Mouse (Mus musculus): ENCODE results near the gene Dok1. TPM values are rescaled to one million over a fixed set of nuclear protein-coding genes. Genes with fewer than 3 reads are reported as not detected.

The Dok1 gene
- polyA plus RNA-seq, 1 experiment from 2014 or later = 14.3 TPM

DNA sequence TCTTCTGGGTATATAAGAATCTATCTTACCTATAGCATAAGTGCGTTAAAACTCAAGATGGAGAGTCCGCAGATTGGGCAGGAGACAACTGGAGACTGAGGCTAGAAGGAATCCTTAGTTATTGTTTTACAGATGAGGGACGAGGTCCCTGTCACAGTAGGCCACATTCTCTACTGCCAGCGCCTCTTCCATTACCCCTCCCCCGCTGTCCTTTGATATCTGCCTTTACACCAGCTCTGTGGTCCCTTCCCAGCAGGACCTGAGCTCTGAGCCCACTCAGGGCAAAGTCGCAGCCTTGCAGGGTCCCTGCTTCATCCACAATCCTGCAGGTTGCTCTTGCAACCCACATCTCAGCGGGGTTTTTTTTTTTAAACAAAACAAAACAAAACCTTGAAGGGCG, 35.0 kb upstream of the Dok1 start:
- Histone ChIP-seq H3K4me3 (replicated peaks) (peak overlapping the region; percentile 28), H3K36me3 (no peaks in the 10 kb centered on the region), H3K9ac (no peak overlapping the region), H3K4me2 (peak overlapping the region; percentile 56), H3K27me3 (replicated peaks) (peaks cover 94% of the 10 kb centered on the region), H3K4me1 (peaks cover 28% of the 10 kb centered on the region), H3K9me3 (no peaks in the 10 kb centered on the region), H3K27ac (no peak overlapping the region)
- ATAC-seq (ENCODE audit: insufficient read depth, low FRiP score, low read depth) = no peak
- WGBS = 9% methylated on average over 8 of the region's 8 CpGs

DNA sequence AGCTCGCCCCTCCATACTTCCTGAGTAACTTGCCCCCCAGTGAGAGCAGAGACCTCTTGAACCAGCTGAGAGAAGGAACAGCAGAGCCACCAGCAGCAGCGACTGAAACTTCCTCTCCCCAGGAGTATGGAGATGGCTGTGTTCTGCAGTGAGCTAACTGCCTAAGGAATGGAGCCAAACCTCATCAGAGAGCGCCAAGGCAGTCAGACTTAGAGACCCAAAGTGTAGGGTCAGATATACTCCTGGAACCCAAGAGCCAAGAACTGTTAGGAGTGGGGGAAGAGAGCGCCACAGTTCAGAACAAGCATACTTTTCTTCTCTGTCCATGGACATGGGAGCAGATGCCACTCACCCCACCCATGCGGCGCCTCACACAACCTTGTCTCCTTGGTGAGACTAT, 33.2 kb upstream of the Dok1 start:
- H3K36me3 ChIP-seq = no peaks in the 10 kb centered on the region
- H3K9ac ChIP-seq = no peak overlapping the region
- ATAC-seq (ENCODE audit: insufficient read depth, low FRiP score, low read depth) = no peak
- WGBS = 24% methylated on average over 6 of the region's 6 CpGs
- H3K9me3 ChIP-seq = no peaks in the 10 kb centered on the region
- peaks cover 28% of the 10 kb centered on the region for H3K4me1 ChIP-seq
- H3K27me3 ChIP-seq (replicated peaks) = peaks cover 93% of the 10 kb centered on the region
- no peak overlapping the region for H3K4me2 ChIP-seq
- H3K27ac ChIP-seq = no peak overlapping the region
- H3K4me3 ChIP-seq (replicated peaks) = no peak overlapping the region

DNA sequence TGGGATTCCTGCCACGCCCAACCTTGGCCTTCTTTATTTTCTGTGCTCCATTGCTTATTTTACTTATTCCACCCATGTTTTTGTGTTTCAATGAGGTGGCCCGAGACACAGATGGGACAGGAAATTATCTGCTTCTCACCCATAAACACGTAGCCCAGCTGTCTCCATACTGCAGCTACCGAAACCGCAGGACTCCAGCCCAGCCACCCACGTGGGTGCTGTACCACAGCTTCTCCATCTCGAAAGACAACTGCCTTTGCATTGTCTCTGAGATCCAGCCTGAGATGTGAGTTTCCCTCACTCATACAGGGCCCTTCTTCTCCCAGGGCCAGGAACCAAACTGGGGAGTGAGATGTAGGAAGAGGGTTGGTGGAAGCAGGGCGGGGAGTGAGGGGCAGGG, 32.7 kb upstream of the Dok1 start:
- Histone ChIP-seq H3K27me3 (replicated peaks) (peaks cover 93% of the 10 kb centered on the region), H3K27ac (no peak overlapping the region)

DNA sequence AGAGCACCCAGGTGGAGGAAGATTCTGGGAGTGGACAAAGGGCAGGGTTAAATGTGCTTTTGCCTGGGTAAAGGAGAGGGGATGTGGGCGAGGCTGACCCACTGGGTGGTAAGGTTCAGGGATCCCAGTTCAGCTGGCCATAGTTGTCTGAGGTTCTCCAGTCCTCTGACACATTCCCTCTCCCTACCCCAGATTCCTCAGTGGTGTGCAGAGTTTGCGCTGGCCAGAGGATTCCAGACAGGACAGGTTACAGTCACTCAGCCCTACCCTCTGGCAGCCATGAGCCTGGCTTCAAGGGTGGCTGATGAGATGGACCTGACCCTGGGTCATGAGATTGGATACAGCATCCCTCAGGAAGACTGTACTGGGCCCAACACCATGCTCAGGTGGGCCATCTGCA, 25.5 kb upstream of the Dok1 start:
- WGBS = 87% methylated on average over 2 of the region's 2 CpGs
- peaks cover 10% of the 10 kb centered on the region for H3K4me1 ChIP-seq
- H3K27me3 ChIP-seq (replicated peaks) = peaks cover 27% of the 10 kb centered on the region
- H3K4me2 ChIP-seq = peak overlapping the region; percentile 35; the same call in 1 of the 2 replicates
- no peak overlapping the region for H3K27ac ChIP-seq
- H3K4me3 ChIP-seq (replicated peaks) = 0 out of 2 replicates have a peak overlapping the region, but pooled peaks have one; percentile 22
- ATAC-seq (ENCODE audit: insufficient read depth, low FRiP score, low read depth) = no peak
- H3K36me3 ChIP-seq = peaks cover 7% of the 10 kb centered on the region
- no peaks in the 10 kb centered on the region for H3K9me3 ChIP-seq
- H3K9ac ChIP-seq = no peak overlapping the region

More for the DNA sequence above, 32.7 kb upstream of the Dok1 start:
- Histone ChIP-seq H3K9ac (no peak overlapping the region), H3K36me3 (no peaks in the 10 kb centered on the region), H3K4me3 (replicated peaks) (no peak overlapping the region), H3K4me1 (peaks cover 24% of the 10 kb centered on the region), H3K4me2 (no peak overlapping the region), H3K9me3 (no peaks in the 10 kb centered on the region)
- WGBS = 32% methylated on average over 8 of the region's 8 CpGs
- no peak for ATAC-seq (ENCODE audit: insufficient read depth, low FRiP score, low read depth)

DNA sequence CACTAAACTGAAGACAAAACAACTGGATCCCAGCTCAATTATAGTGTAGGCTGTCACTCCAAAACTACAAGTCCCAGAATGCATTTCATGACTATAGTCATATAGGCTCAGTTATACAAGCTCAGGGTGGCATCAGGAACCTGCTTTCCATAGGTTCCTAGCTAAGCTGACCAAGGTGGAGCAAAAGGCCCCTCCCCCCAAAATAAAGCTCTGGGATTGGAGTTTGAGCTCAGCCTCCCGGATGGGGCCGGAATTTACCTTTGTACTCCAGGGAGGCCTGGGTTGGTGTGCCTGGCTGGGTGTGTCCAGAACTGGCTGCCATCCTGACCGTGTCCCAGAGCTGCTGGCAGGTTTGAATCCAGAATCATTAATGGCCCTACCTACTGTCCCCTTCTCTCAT, 24.5 kb upstream of the Dok1 start, which contains the start of gene Dqx1:
Gene Dqx1, plus strand, starts transcription at position 55 of the 400 bp plus-strand sequence.
- Histone ChIP-seq H3K9me3 (no peaks in the 10 kb centered on the region), H3K27ac (peak within 1 kb of the TSS; percentile 32; the same call in 1 of the 2 replicates), H3K4me3 (replicated peaks) (peak within 1 kb of the TSS; percentile 22), H3K9ac (no peak within 1 kb of the TSS), H3K36me3 (peaks cover 7% of the 10 kb centered on the region), H3K4me2 (peak within 1 kb of the TSS; percentile 35), H3K27me3 (replicated peaks) (peaks cover 18% of the 10 kb centered on the region), H3K4me1 (peaks cover 18% of the 10 kb centered on the region)
- 40% methylated on average over 3 of the region's 3 CpGs for WGBS
- ATAC-seq (ENCODE audit: insufficient read depth, low FRiP score, low read depth) = peak; percentile 49

- H3K4me2 ChIP-seq = peak within 1 kb of the TSS; percentile 82
- under 1% methylated on average over 50 of the region's 50 CpGs for WGBS
- peak within 1 kb of the TSS; percentile 84 for H3K27ac ChIP-seq
- H3K27me3 ChIP-seq (replicated peaks) = no peaks in the 10 kb centered on the region
- ATAC-seq (ENCODE audit: insufficient read depth, low FRiP score, low read depth) = no peak
- peaks cover 19% of the 10 kb centered on the region for H3K36me3 ChIP-seq
- peaks cover 22% of the 10 kb centered on the region for H3K4me1 ChIP-seq
- peak within 1 kb of the TSS; percentile 94 for H3K9ac ChIP-seq
- peak within 1 kb of the TSS; percentile 85 for H3K4me3 ChIP-seq (replicated peaks)
- H3K9me3 ChIP-seq = no peaks in the 10 kb centered on the region
Measured at GRCm38 (mm10) chr6:83054871-83055431, 21.7 kb upstream of the Dok1 start, which contains the start of gene Htra2. Gene Htra2, minus strand, starts transcription at chr6:83055273.

DNA sequence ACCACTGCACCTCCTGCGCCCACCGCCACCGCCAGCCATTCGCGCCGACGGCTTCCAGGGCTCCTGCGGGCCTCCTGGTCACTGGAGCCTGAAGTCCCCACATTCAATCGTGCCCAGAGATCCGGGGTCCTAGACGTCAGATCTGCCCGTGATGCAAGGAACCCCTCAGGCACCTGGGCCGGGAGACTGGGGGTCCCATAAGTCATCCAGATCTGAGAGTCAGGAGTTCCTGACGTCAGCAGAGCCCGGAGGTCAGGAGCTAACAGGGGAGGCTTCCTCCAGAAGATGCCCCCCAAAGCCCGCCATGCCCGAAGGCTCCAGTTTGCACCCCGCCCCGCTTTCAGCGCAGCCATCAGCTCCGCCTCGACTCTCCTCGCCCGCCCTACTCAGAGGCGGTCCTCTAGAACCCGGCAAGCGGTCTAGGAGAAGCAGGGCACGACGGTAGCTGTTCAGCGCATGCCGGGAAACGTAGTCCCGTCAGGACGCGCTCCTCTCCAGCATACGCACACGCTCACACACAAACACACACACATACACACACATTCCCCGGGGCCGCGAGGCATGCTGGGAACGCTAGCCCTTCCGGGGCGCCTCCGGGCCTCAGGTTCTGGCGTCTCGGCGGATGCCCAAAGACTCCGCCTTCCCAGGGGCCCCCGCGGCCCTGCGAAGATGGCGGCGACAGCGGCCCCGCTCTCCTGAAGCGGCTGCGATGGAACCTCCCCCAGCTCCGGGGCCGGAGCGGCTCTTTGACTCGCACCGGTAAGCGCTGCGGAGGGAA, 21.0 kb upstream of the Dok1 start, which contains the start of gene Aup1:
Gene Aup1, plus strand, starts transcription at position 448 of the 778 bp plus-strand sequence.
- H3K27me3 ChIP-seq (replicated peaks) = no peaks in the 10 kb centered on the region
- peaks cover 22% of the 10 kb centered on the region for H3K4me1 ChIP-seq
- ATAC-seq (ENCODE audit: insufficient read depth, low FRiP score, low read depth) = peak; percentile 97
- H3K9ac ChIP-seq = peak within 1 kb of the TSS; percentile 94
- H3K4me2 ChIP-seq = peak within 1 kb of the TSS; percentile 82
- peak within 1 kb of the TSS; percentile 85 for H3K4me3 ChIP-seq (replicated peaks)
- H3K9me3 ChIP-seq = no peaks in the 10 kb centered on the region
- WGBS = under 1% methylated on average over 62 of the region's 64 CpGs
- peak within 1 kb of the TSS; percentile 84 for H3K27ac ChIP-seq
- peaks cover 19% of the 10 kb centered on the region for H3K36me3 ChIP-seq

DNA sequence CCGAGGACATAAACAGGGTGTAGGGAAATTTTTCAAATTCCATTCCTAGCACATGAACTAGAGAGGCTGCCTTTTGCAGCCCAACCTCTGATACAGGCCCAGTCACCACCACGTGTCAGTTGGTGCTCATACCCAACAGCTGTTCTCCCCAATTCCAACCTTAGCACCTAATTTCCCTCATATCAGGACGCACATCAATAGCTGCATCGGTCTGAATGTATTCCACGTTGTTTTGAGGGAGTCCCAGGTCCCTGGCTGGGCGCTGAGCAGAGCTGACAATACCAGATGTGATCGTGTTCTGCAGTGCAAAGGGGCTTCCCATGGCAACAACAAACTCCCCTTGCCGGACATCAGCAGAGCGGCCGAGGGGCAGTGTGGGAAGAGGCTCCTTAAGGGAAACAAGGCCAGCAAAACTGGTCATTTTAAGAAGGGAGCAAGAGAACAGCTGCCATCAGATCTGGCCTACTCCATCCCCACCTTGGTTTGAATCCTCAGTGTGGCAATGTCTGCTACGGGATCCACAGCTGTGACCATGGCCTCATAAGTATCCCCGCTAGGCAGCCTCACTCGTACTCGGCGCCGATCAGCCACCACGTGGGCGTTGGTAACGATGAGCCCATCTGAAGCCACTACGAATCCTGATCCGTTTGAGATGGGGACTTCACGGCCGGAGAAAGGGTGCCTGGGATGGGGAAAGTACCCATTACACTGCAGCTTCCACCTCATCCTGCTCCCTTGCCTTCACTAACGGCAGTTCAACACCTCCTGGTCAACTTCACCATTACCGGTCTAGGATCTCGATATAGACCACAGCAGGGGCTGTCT, 20.1 kb upstream of the Dok1 start:
- Histone ChIP-seq H3K27me3 (replicated peaks) (no peaks in the 10 kb centered on the region), H3K9me3 (no peaks in the 10 kb centered on the region), H3K4me1 (peaks cover 22% of the 10 kb centered on the region), H3K27ac (peak overlapping the region; percentile 84), H3K4me3 (replicated peaks) (peak overlapping the region; percentile 85), H3K4me2 (peak overlapping the region; percentile 82), H3K9ac (peak overlapping the region; percentile 55), H3K36me3 (peaks cover 19% of the 10 kb centered on the region)
- no peak for ATAC-seq (ENCODE audit: insufficient read depth, low FRiP score, low read depth)
- 2% methylated on average over 26 of the region's 26 CpGs for WGBS

- no peak for ATAC-seq (ENCODE audit: insufficient read depth, low FRiP score, low read depth)
- Histone ChIP-seq H3K4me3 (replicated peaks) (no peak overlapping the region), H3K27ac (no peak overlapping the region), H3K4me1 (peaks cover 13% of the 10 kb centered on the region), H3K4me2 (no peak overlapping the region), H3K9me3 (no peaks in the 10 kb centered on the region), H3K9ac (no peak overlapping the region), H3K27me3 (replicated peaks) (no peaks in the 10 kb centered on the region), H3K36me3 (peaks cover 12% of the 10 kb centered on the region)
- WGBS = 73% methylated on average over 10 of the region's 10 CpGs
Measured at GRCm38 (mm10) chr6:83049367-83049766, 16.1 kb upstream of the Dok1 start.

- no peak overlapping the region for H3K9ac ChIP-seq
- 67% methylated on average over 9 of the region's 9 CpGs for WGBS
- no peaks in the 10 kb centered on the region for H3K36me3 ChIP-seq
- no peak overlapping the region for H3K4me2 ChIP-seq
- H3K4me3 ChIP-seq (replicated peaks) = no peak overlapping the region
- H3K9me3 ChIP-seq = no peaks in the 10 kb centered on the region
- ATAC-seq (ENCODE audit: insufficient read depth, low FRiP score, low read depth) = no peak
- no peaks in the 10 kb centered on the region for H3K27me3 ChIP-seq (replicated peaks)
- H3K4me1 ChIP-seq = no peaks in the 10 kb centered on the region
- H3K27ac ChIP-seq = no peak overlapping the region
Measured at GRCm38 (mm10) chr6:83044742-83045141, 11.5 kb upstream of the Dok1 start.

DNA sequence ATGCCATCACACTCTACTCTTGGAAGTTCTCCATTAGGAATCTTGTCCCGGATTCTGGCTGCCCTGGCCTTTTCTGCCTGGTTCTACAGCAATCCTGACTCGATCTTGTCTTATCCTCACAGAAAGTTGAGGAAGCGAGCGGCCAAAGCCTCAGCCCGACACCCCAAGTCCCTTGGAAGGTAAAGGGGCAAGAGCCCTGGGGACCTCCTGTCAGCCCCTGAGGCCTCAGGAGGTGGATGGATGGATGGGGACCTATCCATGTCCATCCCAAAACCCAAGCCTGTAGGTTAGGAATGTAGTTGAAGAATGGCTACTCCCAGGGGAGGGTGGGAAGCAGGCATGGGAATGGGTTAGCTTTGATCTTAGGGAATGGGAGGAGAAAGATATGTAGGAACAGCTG, 10.7 kb upstream of the Dok1 start:
- H3K27me3 ChIP-seq (replicated peaks) = no peaks in the 10 kb centered on the region
- no peak overlapping the region for H3K27ac ChIP-seq
- no peaks in the 10 kb centered on the region for H3K9me3 ChIP-seq
- WGBS = 87% methylated on average over 5 of the region's 5 CpGs
- no peak overlapping the region for H3K4me2 ChIP-seq
- no peak overlapping the region for H3K9ac ChIP-seq
- H3K4me1 ChIP-seq = no peaks in the 10 kb centered on the region
- no peaks in the 10 kb centered on the region for H3K36me3 ChIP-seq
- no peak for ATAC-seq (ENCODE audit: insufficient read depth, low FRiP score, low read depth)
- H3K4me3 ChIP-seq (replicated peaks) = no peak overlapping the region

All from stomach, embryonic 15.5 days (tissue).